Mouse (Mus musculus) ES-Bruce4 (cell line): ENCODE measurements around the gene Hand1. TPM values are rescaled to one million over a fixed set of nuclear protein-coding genes. Genes with fewer than 3 reads are reported as not detected.
"Not testable (repeated sequence)": the region's sequence is repeated elsewhere in the genome, so short reads cannot be mapped to it uniquely, and the experiment has no call there.

Experiments used
- H3K27ac ChIP-seq: 2 replicates; pipeline ENCODE4 v1.5.1; 2012; ENCODE audit warnings: low read length, inconsistent platforms; ENCODE audit not compliant: insufficient read depth
- H3K27me3 ChIP-seq: 2 replicates; pipeline ENCODE4 v1.6.1; 2012; ENCODE audit warnings: mild to moderate bottlenecking, low read length, inconsistent platforms; ENCODE audit not compliant: control insufficient read depth, poor library complexity, insufficient read depth, severe bottlenecking
- H3K36me3 ChIP-seq: 2 replicates; pipeline ENCODE4 v1.6.1; 2012; ENCODE audit warnings: inconsistent platforms, mild to moderate bottlenecking, low read length, moderate library complexity; ENCODE audit not compliant: control insufficient read depth, poor library complexity, insufficient read depth, severe bottlenecking
- H3K4me1 ChIP-seq: one replicate; pipeline ENCODE4 v1.8.1; 2011; ENCODE audit warnings: low read length; ENCODE audit not compliant: control insufficient read depth, insufficient read depth
- H3K4me3 ChIP-seq: 2 replicates; pipeline ENCODE4 v1.5.1; 2011; ENCODE audit warnings: low read depth, mild to moderate bottlenecking, low read length
- H3K9ac ChIP-seq: 2 replicates; pipeline ENCODE4 v1.6.1; 2012; ENCODE audit warnings: low read depth, mild to moderate bottlenecking, inconsistent platforms; ENCODE audit not compliant: poor library complexity, severe bottlenecking
- H3K9me3 ChIP-seq: replicated peaks from 2 replicates; pipeline ENCODE4 v1.6.1; 2012; ENCODE audit warnings: mild to moderate bottlenecking, low read length, inconsistent platforms; ENCODE audit not compliant: control insufficient read depth, poor library complexity, insufficient read depth, severe bottlenecking
- CTCF ChIP-seq: IDR thresholded peaks from one replicate; pipeline ENCODE4 v1.8.1; 2011; ENCODE audit warnings: low read depth, low read length
- EP300 ChIP-seq: IDR thresholded peaks from 2 replicates; pipeline ENCODE4 v1.6.1; 2011; ENCODE audit warnings: low read depth, low read length; ENCODE audit not compliant: insufficient read depth
- POLR2A ChIP-seq: IDR thresholded peaks from one replicate; pipeline ENCODE4 v1.8.1; 2011; ENCODE audit warnings: low read length; ENCODE audit not compliant: insufficient read depth
- polyA plus RNA-seq: library from polyadenylated mRNA; stranded (reverse); fragments of >200 nt; gene quantifications from 2 replicates; pipeline ENCODE4 v1.2.4, GENCODE M21; 2011; ENCODE audit warnings: low read depth; ENCODE audit not compliant: missing spikeins, insufficient read depth, insufficient read length

The Hand1 gene
- polyA plus RNA-seq, 1 experiment, result 3.7 TPM

- H3K9me3 ChIP-seq, result no peaks in the 10 kb centered on the region
- H3K36me3 ChIP-seq, result no peaks in the 10 kb centered on the region
- no peak for TF ChIP-seq EP300
- TF ChIP-seq CTCF, result no peak
- no peak for TF ChIP-seq POLR2A
- no peak overlapping the region for H3K4me3 ChIP-seq
- no peaks in the 10 kb centered on the region for H3K27me3 ChIP-seq
- H3K4me1 ChIP-seq, result no peaks in the 10 kb centered on the region
- no peak overlapping the region for H3K27ac ChIP-seq
- no peak overlapping the region for H3K9ac ChIP-seq
Measured at GRCm38 (mm10) chr11:57862088-57862487, 29.5 kb upstream of the Hand1 start.

- Histone ChIP-seq H3K27me3 (no peaks in the 10 kb centered on the region), H3K36me3 (no peaks in the 10 kb centered on the region), H3K9ac (no peak overlapping the region), H3K9me3 (no peaks in the 10 kb centered on the region), H3K27ac (no peak overlapping the region), H3K4me1 (no peaks in the 10 kb centered on the region), H3K4me3 (no peak overlapping the region)
- TF ChIP-seq POLR2A, result no peak
- no peak for TF ChIP-seq EP300
- no peak for TF ChIP-seq CTCF
Measured at GRCm38 (mm10) chr11:57857709-57858108, 25.1 kb upstream of the Hand1 start.

GRCm38 (mm10) chr11:57853571-57853970 lies 21.0 kb upstream of the Hand1 start:
- TF ChIP-seq EP300 (no peak), POLR2A (no peak), CTCF (no peak)
- Histone ChIP-seq H3K4me3 (no peak overlapping the region), H3K9me3 (no peaks in the 10 kb centered on the region), H3K36me3 (no peaks in the 10 kb centered on the region), H3K27me3 (no peaks in the 10 kb centered on the region; the same call in 1 of the 2 replicates), H3K4me1 (no peaks in the 10 kb centered on the region), H3K27ac (no peak overlapping the region), H3K9ac (no peak overlapping the region)

GRCm38 (mm10) chr11:57850931-57851330 lies 18.3 kb upstream of the Hand1 start:
- no peak overlapping the region for H3K9ac ChIP-seq
- H3K27me3 ChIP-seq, result no peaks in the 10 kb centered on the region; the same call in 1 of the 2 replicates
- H3K36me3 ChIP-seq, result no peaks in the 10 kb centered on the region
- TF ChIP-seq EP300, result no peak
- TF ChIP-seq CTCF, result no peak
- TF ChIP-seq POLR2A, result no peak
- no peaks in the 10 kb centered on the region for H3K4me1 ChIP-seq
- H3K27ac ChIP-seq, result no peak overlapping the region
- H3K9me3 ChIP-seq, result no peaks in the 10 kb centered on the region
- no peak overlapping the region for H3K4me3 ChIP-seq

GRCm38 (mm10) chr11:57850298-57850697 lies 17.7 kb upstream of the Hand1 start:
- 0 out of 2 replicates have a peak, but pooled peaks have one; percentile 22 for TF ChIP-seq EP300
- no peak for TF ChIP-seq CTCF
- no peaks in the 10 kb centered on the region; the same call in 1 of the 2 replicates for H3K27me3 ChIP-seq
- no peaks in the 10 kb centered on the region for H3K36me3 ChIP-seq
- H3K4me1 ChIP-seq, result no peaks in the 10 kb centered on the region
- H3K27ac ChIP-seq, result no peak overlapping the region
- no peaks in the 10 kb centered on the region for H3K9me3 ChIP-seq
- H3K9ac ChIP-seq, result no peak overlapping the region
- no peak overlapping the region for H3K4me3 ChIP-seq

- H3K27me3 ChIP-seq, result no peaks in the 10 kb centered on the region; the same call in 1 of the 2 replicates
Measured at GRCm38 (mm10) chr11:57847396-57847795, 14.8 kb upstream of the Hand1 start.

GRCm38 (mm10) chr11:57846421-57847363 lies 14.1 kb upstream of the Hand1 start:
- not testable (repeated sequence) for H3K27me3 ChIP-seq, H3K9me3 ChIP-seq, H3K9ac ChIP-seq, H3K27ac ChIP-seq, H3K36me3 ChIP-seq, H3K4me1 ChIP-seq, H3K4me3 ChIP-seq

More at GRCm38 (mm10) chr11:57847396-57847795, 14.8 kb upstream of the Hand1 start:
- no peak for TF ChIP-seq POLR2A
- TF ChIP-seq CTCF, result no peak
- no peak for TF ChIP-seq EP300
- no peaks in the 10 kb centered on the region for H3K9me3 ChIP-seq
- no peaks in the 10 kb centered on the region for H3K4me1 ChIP-seq
- no peak overlapping the region for H3K4me3 ChIP-seq
- H3K9ac ChIP-seq, result no peak overlapping the region
- no peak overlapping the region for H3K27ac ChIP-seq
- no peaks in the 10 kb centered on the region for H3K36me3 ChIP-seq
